Comparison of ENCODE assay signal across 9 mouse cellular contexts in genomic region chr10:81382039-81382438, GRCm38 (mm10). TPM values are rescaled to one million over a fixed set of nuclear protein-coding genes. Genes with fewer than 3 reads are reported as not detected.
DNase-seq lines count a peak whose midpoint lies in the region; ATAC-seq and TF ChIP-seq lines count a peak whose summit lies in the region.
"Had no signal": no experiment of that assay in that cellular context is flagged by ENCODE, and none has a peak within 500 bp of the region (broad histone marks: within the 10 kb centered on the region; RNA-seq: fewer than 3 reads in every experiment).

No protein-coding gene starts in this region.

- 0 out of 2 replicates have a peak overlapping the region, but pooled peaks have one; percentile 7 for H3K27ac ChIP-seq in limb, embryonic 12.5 days
- no peak overlapping the region for H3K27ac ChIP-seq in limb, embryonic 10.5 days
- peak overlapping the region; percentile 53 for H3K27ac ChIP-seq in intestine, embryonic 16.5 days (ENCODE audit: low read length)
- H3K27ac ChIP-seq in small intestine, adult 2 months (ENCODE audit: insufficient read depth, low read depth, low read length), result peak overlapping the region; percentile 24
- H3K27ac ChIP-seq in forebrain, embryonic 15.5 days (replicated peaks), result no peak overlapping the region

- no peak overlapping the region for H3K9ac ChIP-seq in limb, embryonic 12.5 days (replicated peaks)
- H3K9ac ChIP-seq in intestine, embryonic 16.5 days (ENCODE audit: low read depth, low read length), result no peak overlapping the region
- no peak overlapping the region for H3K9ac ChIP-seq in forebrain, embryonic 15.5 days (replicated peaks)

- WGBS in limb, embryonic 12.5 days, result 88% methylated on average over 5 of the region's 5 CpGs
- WGBS in limb, embryonic 10.5 days, result 85% methylated on average over 5 of the region's 5 CpGs
- 55% methylated on average over 5 of the region's 5 CpGs for WGBS in intestine, embryonic 16.5 days
- 15% methylated on average over 5 of the region's 5 CpGs for WGBS in small intestine, adult 2 months
- 88% methylated on average over 5 of the region's 5 CpGs for WGBS in forebrain, embryonic 15.5 days

- peaks cover 16% of the 10 kb centered on the region for H3K36me3 ChIP-seq in limb, embryonic 12.5 days
- peaks cover 14% of the 10 kb centered on the region for H3K36me3 ChIP-seq in limb, embryonic 10.5 days
- H3K36me3 ChIP-seq in intestine, embryonic 16.5 days (ENCODE audit: control insufficient read depth, insufficient read depth, low read length), result no peaks in the 10 kb centered on the region
- peaks cover 7% of the 10 kb centered on the region; the same call in 1 of the 2 replicates for H3K36me3 ChIP-seq in small intestine, adult 2 months (ENCODE audit: control insufficient read depth, insufficient read depth, low read length)
- H3K36me3 ChIP-seq in forebrain, embryonic 15.5 days, result peaks cover 7% of the 10 kb centered on the region; the same call in 1 of the 2 replicates

- peak; percentile 59 for DNase-seq in adrenal gland, postnatal 10 days
- no peak for DNase-seq in adrenal gland, adult 2 months
- DNase-seq in limb, embryonic 10.5 days (ENCODE audit: low spot score), result no peak
- DNase-seq in embryo, embryonic 10 days (ENCODE audit: low spot score), result no peak
- DNase-seq: gastrocnemius, postnatal 10 days had no signal

- H3K4me2 ChIP-seq in limb, embryonic 12.5 days, result no peak overlapping the region
- no peak overlapping the region for H3K4me2 ChIP-seq in intestine, embryonic 16.5 days (ENCODE audit: low read depth, low read length)
- no peak overlapping the region for H3K4me2 ChIP-seq in forebrain, embryonic 15.5 days (replicated peaks)

- no peak overlapping the region for H3K4me3 ChIP-seq in limb, embryonic 12.5 days (replicated peaks)
- H3K4me3 ChIP-seq in limb, embryonic 10.5 days, result no peak overlapping the region
- no peak overlapping the region for H3K4me3 ChIP-seq in intestine, embryonic 16.5 days (ENCODE audit: low read length)
- H3K4me3 ChIP-seq in small intestine, adult 2 months (ENCODE audit: low read depth, low read length), result no peak overlapping the region
- no peak overlapping the region for H3K4me3 ChIP-seq in forebrain, embryonic 15.5 days

- TF ChIP-seq POLR2A in small intestine, adult 2 months (IDR thresholded peaks at IDR 0.05; ENCODE audit: low read depth, low read length), result no peak

- no peak for TF ChIP-seq CTCF in small intestine, adult 2 months (IDR thresholded peaks at IDR 0.05; ENCODE audit: extremely low read depth, insufficient read length, insufficient replicate concordance, low read depth, low read length)

- peaks cover 21% of the 10 kb centered on the region for H3K4me1 ChIP-seq in limb, embryonic 12.5 days (replicated peaks)
- H3K4me1 ChIP-seq in limb, embryonic 10.5 days, result peaks cover 28% of the 10 kb centered on the region
- H3K4me1 ChIP-seq in intestine, embryonic 16.5 days (ENCODE audit: control insufficient read depth, insufficient read depth, low read length), result peaks cover 24% of the 10 kb centered on the region
- H3K4me1 ChIP-seq in small intestine, adult 2 months (ENCODE audit: control insufficient read depth, insufficient read depth, insufficient read length, low read length), result peaks cover 24% of the 10 kb centered on the region
- peaks cover 29% of the 10 kb centered on the region for H3K4me1 ChIP-seq in forebrain, embryonic 15.5 days

- H3K9me3 ChIP-seq in limb, embryonic 12.5 days, result no peaks in the 10 kb centered on the region
- no peaks in the 10 kb centered on the region for H3K9me3 ChIP-seq in limb, embryonic 10.5 days (replicated peaks)
- H3K9me3 ChIP-seq in intestine, embryonic 16.5 days (ENCODE audit: control insufficient read depth, low read length), result no peaks in the 10 kb centered on the region
- no peaks in the 10 kb centered on the region for H3K9me3 ChIP-seq in forebrain, embryonic 15.5 days

- ATAC-seq in limb, embryonic 12.5 days (ENCODE audit: insufficient number of reproducible peaks, insufficient read depth, low FRiP score, low TSS enrichment, low read depth), result no peak
- ATAC-seq in intestine, embryonic 16.5 days, result peak; percentile 6; the same call in 1 of the 2 replicates
- ATAC-seq in forebrain, embryonic 15.5 days (replicated peaks), result no peak

- no peaks in the 10 kb centered on the region for H3K27me3 ChIP-seq in limb, embryonic 12.5 days
- no peaks in the 10 kb centered on the region for H3K27me3 ChIP-seq in limb, embryonic 10.5 days (ENCODE audit: low read depth, poor library complexity, severe bottlenecking)
- no peaks in the 10 kb centered on the region for H3K27me3 ChIP-seq in intestine, embryonic 16.5 days (replicated peaks; ENCODE audit: control insufficient read depth, insufficient read depth, low read length)
- no peaks in the 10 kb centered on the region for H3K27me3 ChIP-seq in small intestine, adult 2 months (ENCODE audit: control insufficient read depth, insufficient read depth, low read length)
- no peaks in the 10 kb centered on the region for H3K27me3 ChIP-seq in forebrain, embryonic 15.5 days

RNA-seq across cellular contexts. Expression of gene Dohh, which starts 2.2 kb away (rescaled TPM):
- total RNA-seq in adrenal gland, postnatal 10 days (2021), result 10 to 100 TPM; 52.8 to 54.2 TPM
- 10 to 100 TPM; 39.6 to 54.3 TPM for total RNA-seq in adrenal gland, adult 2 months (2021)
- polyA plus RNA-seq in adrenal gland, adult 2 months (2012; rRNA removed), result 125 and 132 TPM in 2 replicates
- 71.9 and 74.6 TPM in 2 replicates for polyA plus RNA-seq in limb, embryonic 12.5 days (2016; fragmentation: Nextera tagmentation; extraction: Ambion mirVana)
- 101 and 115 TPM in 2 replicates for polyA plus RNA-seq in limb, embryonic 10.5 days (2016; fragmentation: Nextera tagmentation; extraction: Ambion mirVana)
- 102 and 109 TPM in 2 replicates for polyA plus RNA-seq in intestine, embryonic 16.5 days (2015; fragmentation: Nextera tagmentation; extraction: Ambion mirVana)
- 86.8 and 113 TPM in 2 replicates for polyA plus RNA-seq in small intestine, adult 2 months (2012; rRNA removed)
- polyA plus RNA-seq in forebrain, embryonic 15.5 days (2015; fragmentation: Nextera tagmentation; extraction: Ambion mirVana), result 88.2 and 89.0 TPM in 2 replicates

RNA-seq across cellular contexts. Expression of gene Gm48551, which starts 2.2 kb away (rescaled TPM):
- 1 to 10 TPM; 1.1 to 1.6 TPM for total RNA-seq in adrenal gland, postnatal 10 days (2021)
- 1 to 10 TPM; 1.8 to 2.5 TPM for total RNA-seq in adrenal gland, adult 2 months (2021)
- polyA plus RNA-seq in adrenal gland, adult 2 months (2012; rRNA removed), result 2.9 and 6.7 TPM in 2 replicates
- 3.3 and 3.8 TPM in 2 replicates for polyA plus RNA-seq in limb, embryonic 12.5 days (2016; fragmentation: Nextera tagmentation; extraction: Ambion mirVana)
- polyA plus RNA-seq in limb, embryonic 10.5 days (2016; fragmentation: Nextera tagmentation; extraction: Ambion mirVana), result 3.8 and 4.2 TPM in 2 replicates
- 2.9 and 3.7 TPM in 2 replicates for polyA plus RNA-seq in intestine, embryonic 16.5 days (2015; fragmentation: Nextera tagmentation; extraction: Ambion mirVana)
- 1.8 and 4.8 TPM in 2 replicates for polyA plus RNA-seq in small intestine, adult 2 months (2012; rRNA removed)
- 5.4 and 6.6 TPM in 2 replicates for polyA plus RNA-seq in forebrain, embryonic 15.5 days (2015; fragmentation: Nextera tagmentation; extraction: Ambion mirVana)

RNA-seq across cellular contexts. Expression of gene Fzr1, which starts 3.7 kb away (rescaled TPM):
- total RNA-seq in adrenal gland, postnatal 10 days (2021), result 10 to 100 TPM; 42.1 to 51.7 TPM
- 10 to 100 TPM; 40.7 to 45.0 TPM for total RNA-seq in adrenal gland, adult 2 months (2021)
- polyA plus RNA-seq in adrenal gland, adult 2 months (2012; rRNA removed), result 95.6 and 103 TPM in 2 replicates
- 136 and 137 TPM in 2 replicates for polyA plus RNA-seq in limb, embryonic 12.5 days (2016; fragmentation: Nextera tagmentation; extraction: Ambion mirVana)
- 134 and 148 TPM in 2 replicates for polyA plus RNA-seq in limb, embryonic 10.5 days (2016; fragmentation: Nextera tagmentation; extraction: Ambion mirVana)
- polyA plus RNA-seq in intestine, embryonic 16.5 days (2015; fragmentation: Nextera tagmentation; extraction: Ambion mirVana), result 73.2 and 78.7 TPM in 2 replicates
- 70.5 and 132 TPM in 2 replicates for polyA plus RNA-seq in small intestine, adult 2 months (2012; rRNA removed)
- 133 and 135 TPM in 2 replicates for polyA plus RNA-seq in forebrain, embryonic 15.5 days (2015; fragmentation: Nextera tagmentation; extraction: Ambion mirVana)

RNA-seq across cellular contexts. Expression of gene Gm48552, which starts 6.8 kb away (rescaled TPM):
- 1 to 10 TPM in 1 of 2 experiments, under 1 TPM in 1; 0.45 to 1.9 TPM for total RNA-seq in adrenal gland, postnatal 10 days (2021)
- 1 to 10 TPM in 1 of 2 experiments, not detected in 1; 1.4 TPM for total RNA-seq in adrenal gland, adult 2 months (2021)
- polyA plus RNA-seq in adrenal gland, adult 2 months (2012; rRNA removed), result 2.5 and 4.4 TPM in 2 replicates
- 1.1 and 3.1 TPM in 2 replicates for polyA plus RNA-seq in limb, embryonic 12.5 days (2016; fragmentation: Nextera tagmentation; extraction: Ambion mirVana)
- polyA plus RNA-seq in limb, embryonic 10.5 days (2016; fragmentation: Nextera tagmentation; extraction: Ambion mirVana), result 1.4 and 1.5 TPM in 2 replicates
- polyA plus RNA-seq in intestine, embryonic 16.5 days (2015; fragmentation: Nextera tagmentation; extraction: Ambion mirVana), result 0.55 and 1.8 TPM in 2 replicates
- 2.9 and 5.0 TPM in 2 replicates for polyA plus RNA-seq in small intestine, adult 2 months (2012; rRNA removed)
- 2.9 and 3.1 TPM in 2 replicates for polyA plus RNA-seq in forebrain, embryonic 15.5 days (2015; fragmentation: Nextera tagmentation; extraction: Ambion mirVana)

RNA-seq across cellular contexts. Expression of gene Smim24, which starts 10.8 kb away (rescaled TPM):
- 1 to 10 TPM; 1.2 to 1.6 TPM for total RNA-seq in adrenal gland, postnatal 10 days (2021)
- total RNA-seq in adrenal gland, adult 2 months (2021), result 1 to 10 TPM; 1.4 to 1.6 TPM
- 4.5 and 5.4 TPM in 2 replicates for polyA plus RNA-seq in adrenal gland, adult 2 months (2012; rRNA removed)
- polyA plus RNA-seq in limb, embryonic 12.5 days (2016; fragmentation: Nextera tagmentation; extraction: Ambion mirVana), result 2.9 and 3.0 TPM in 2 replicates
- polyA plus RNA-seq in limb, embryonic 10.5 days (2016; fragmentation: Nextera tagmentation; extraction: Ambion mirVana), result 1.9 and 2.9 TPM in 2 replicates
- polyA plus RNA-seq in intestine, embryonic 16.5 days (2015; fragmentation: Nextera tagmentation; extraction: Ambion mirVana), result 426 and 504 TPM in 2 replicates
- polyA plus RNA-seq in small intestine, adult 2 months (2012; rRNA removed), result 2,702 and 6,898 TPM in 2 replicates
- 1.2 and 1.8 TPM in 2 replicates for polyA plus RNA-seq in forebrain, embryonic 15.5 days (2015; fragmentation: Nextera tagmentation; extraction: Ambion mirVana)

Comparison
In these comparisons a context has a peak if more than half of its experiments do, and no peak if none do; other contexts are left out.
1. H3K27ac ChIP-seq: peak in limb, embryonic 12.5 days (single experiment), intestine, embryonic 16.5 days (single experiment) and small intestine, adult 2 months (single experiment); none in limb, embryonic 10.5 days (single experiment) and forebrain, embryonic 15.5 days (single experiment).